Mouse (Mus musculus): ENCODE measurements around the gene Rgcc.

The Rgcc gene

DNA sequence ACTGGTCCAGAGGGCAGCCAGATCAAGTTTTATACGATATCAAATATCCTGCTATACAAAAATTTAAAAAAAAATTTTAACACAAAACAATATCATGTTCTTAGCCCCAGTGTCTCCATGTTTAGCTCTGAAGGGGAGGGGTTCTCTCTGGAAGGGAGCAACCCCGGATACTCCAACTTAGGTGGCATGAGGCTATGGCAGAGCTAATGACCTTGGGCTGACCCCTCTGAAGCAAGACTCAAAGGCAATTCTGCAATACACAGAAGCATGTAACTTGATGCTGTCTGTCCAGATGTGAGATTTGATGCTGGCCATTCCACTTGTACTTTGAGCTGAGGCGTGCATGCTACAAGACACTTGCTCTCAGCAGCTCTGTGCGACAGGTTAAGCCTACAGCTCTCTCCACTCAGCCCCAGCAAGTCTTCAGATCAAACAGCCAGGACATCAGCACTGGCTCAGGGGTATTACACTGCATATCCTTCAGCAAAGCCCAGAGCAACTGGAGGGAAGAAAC, 60.3 kb downstream of the Rgcc start:
- DNase-seq (ENCODE audit: low spot score), result no peak

DNA sequence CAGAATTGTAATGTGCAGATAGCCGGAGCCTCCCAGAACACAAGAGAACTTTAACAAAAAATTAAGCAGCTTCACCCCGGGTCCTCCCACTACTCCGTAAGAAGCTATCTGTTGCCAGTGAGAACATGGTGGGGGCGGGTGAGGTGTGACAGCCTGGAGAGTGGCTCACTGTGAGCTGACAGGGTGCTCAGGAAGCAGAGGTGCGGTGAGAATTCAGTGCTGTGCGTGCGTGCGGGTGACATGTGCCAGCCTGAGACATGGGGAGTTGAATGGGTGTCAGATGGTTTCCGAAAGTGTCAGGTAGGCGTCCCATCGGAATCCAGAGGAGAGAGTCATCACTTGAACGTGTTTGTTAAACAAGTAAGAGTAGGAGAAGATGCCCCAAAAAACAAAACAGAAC, 62.0 kb downstream of the Rgcc start:
- no peak for DNase-seq (ENCODE audit: low spot score)

Data from ovary, postnatal 14 days (tissue).